ENCODE assay signal across 9 mouse cellular contexts in genomic region chr13:4281471-4282412, GRCm38 (mm10). TPM values are rescaled to one million over a fixed set of nuclear protein-coding genes. Genes with fewer than 3 reads are reported as not detected.
DNase-seq lines count a peak whose midpoint lies in the region; ATAC-seq and TF ChIP-seq lines count a peak whose summit lies in the region.
"Had no signal": no experiment of that assay in that cellular context is flagged by ENCODE, and none has a peak within 500 bp of the region (broad histone marks: within the 10 kb centered on the region; RNA-seq: fewer than 3 reads in every experiment).

No protein-coding gene starts in this region.

- no peaks in the 10 kb centered on the region for H3K27me3 ChIP-seq in midbrain, embryonic 14.5 days (ENCODE audit: control insufficient read depth, insufficient read depth, low read length)

- WGBS in midbrain, embryonic 14.5 days, result 43% methylated on average over 7 of the region's 7 CpGs

- no peaks in the 10 kb centered on the region for H3K4me1 ChIP-seq in cortical plate, adult 2 months (ENCODE audit: control insufficient read depth, insufficient read depth, low read length)
- no peaks in the 10 kb centered on the region for H3K4me1 ChIP-seq in midbrain, embryonic 14.5 days (ENCODE audit: control insufficient read depth, insufficient read depth, low read length)

- no peak for TF ChIP-seq POLR2A in cortical plate, adult 2 months (IDR thresholded peaks at IDR 0.05; ENCODE audit: extremely low read depth, insufficient read depth, low read length)

- H3K4me3 ChIP-seq in cortical plate, adult 2 months (ENCODE audit: insufficient read depth, low read length), result no peak overlapping the region
- no peak overlapping the region for H3K4me3 ChIP-seq in midbrain, embryonic 14.5 days (replicated peaks; ENCODE audit: low read depth, low read length)

- H3K9ac ChIP-seq in midbrain, embryonic 14.5 days (replicated peaks; ENCODE audit: low read length), result no peak overlapping the region

- no peaks in the 10 kb centered on the region for H3K9me3 ChIP-seq in midbrain, embryonic 14.5 days (ENCODE audit: control insufficient read depth, low read length)

- no peak overlapping the region for H3K4me2 ChIP-seq in midbrain, embryonic 14.5 days (ENCODE audit: low read length)

- TF ChIP-seq CTCF in cortical plate, adult 2 months (IDR thresholded peaks at IDR 0.05; ENCODE audit: extremely low read depth, insufficient read depth, low read length), result peak; percentile 41; the same call in 1 of the 2 replicates

- peak; percentile 43 for DNase-seq in adrenal gland, adult 2 months
- DNase-seq in adrenal gland, postnatal 25 days, result no peak
- peak; percentile 71 for DNase-seq in 3T3-L1 (ENCODE audit: low read depth, low spot score)
- peak; percentile 56 for DNase-seq in heart, postnatal 4 days
- peak; percentile 47 to 61 for DNase-seq in layer of hippocampus, postnatal 10 days (ENCODE audit: low spot score in 2 of 2)
- peak; percentile 80 for DNase-seq in midbrain, embryonic 14.5 days
- no peak for DNase-seq in gastrocnemius, postnatal 14 days

- ATAC-seq in midbrain, embryonic 14.5 days (ENCODE audit: low FRiP score, low TSS enrichment), result peak; percentile 62

- no peak overlapping the region for H3K27ac ChIP-seq in cortical plate, adult 2 months (ENCODE audit: insufficient read depth, low read length)
- no peak overlapping the region for H3K27ac ChIP-seq in midbrain, embryonic 14.5 days (replicated peaks; ENCODE audit: low read depth, low read length)

- intact Hi-C loops in gastrocnemius, postnatal 14 days (cut with DNase I; ENCODE audit: low total_unique reads), result loop anchor here (5.0 kb wide), 1 partner anchor 169 kb away; no protein-coding TSS in a partner anchor

- no peaks in the 10 kb centered on the region for H3K36me3 ChIP-seq in midbrain, embryonic 14.5 days (ENCODE audit: control insufficient read depth, insufficient read depth, low read length)

RNA-seq across cellular contexts. Expression of gene Akr1c12, which starts 2.5 kb away (rescaled TPM):
- under 1 TPM; 0.38 to 0.61 TPM for total RNA-seq in adrenal gland, adult 2 months (2021)
- not detected in 2 replicates for polyA plus RNA-seq in adrenal gland, adult 2 months (2012; rRNA removed)
- not detected in 2 replicates for total RNA-seq in adrenal gland, postnatal 25 days (2021)
- polyA plus RNA-seq in cortical plate, adult 2 months (2012; rRNA removed), result not detected in 2 replicates
- not detected for total RNA-seq in heart, postnatal 4 days (2021)
- not detected for total RNA-seq in layer of hippocampus, postnatal 10 days (2021)
- polyA plus RNA-seq in midbrain, embryonic 14.5 days (2014; fragmentation: Nextera tagmentation; extraction: Ambion mirVana), result not detected in 2 replicates
- total RNA-seq in gastrocnemius, postnatal 14 days (2021), result not detected

RNA-seq across cellular contexts. Expression of gene Akr1c19, which starts 53.2 kb away (rescaled TPM):
- total RNA-seq in adrenal gland, adult 2 months (2021), result under 1 TPM; 0.69 TPM
- polyA plus RNA-seq in adrenal gland, adult 2 months (2012; rRNA removed), result not detected in 2 replicates
- 0.70 and 1.00 TPM in 2 replicates for total RNA-seq in adrenal gland, postnatal 25 days (2021)
- not detected in 2 replicates for polyA plus RNA-seq in cortical plate, adult 2 months (2012; rRNA removed)
- total RNA-seq in heart, postnatal 4 days (2021), result 1 to 10 TPM; 1.2 to 1.5 TPM
- total RNA-seq in layer of hippocampus, postnatal 10 days (2021), result under 1 TPM; 0.37 to 0.80 TPM
- polyA plus RNA-seq in midbrain, embryonic 14.5 days (2014; fragmentation: Nextera tagmentation; extraction: Ambion mirVana), result 4.6 and 8.5 TPM in 2 replicates
- total RNA-seq in gastrocnemius, postnatal 14 days (2021), result under 1 TPM; 0.18 to 0.49 TPM
- polyA plus RNA-seq: C2C12 had no signal

Comparison
In these comparisons a context has a peak if more than half of its experiments do, and no peak if none do; other contexts are left out.
1. DNase-seq: peak in adrenal gland, adult 2 months (single experiment), 3T3-L1 (single experiment), heart, postnatal 4 days (single experiment), layer of hippocampus, postnatal 10 days (2 of 2) and midbrain, embryonic 14.5 days (single experiment); none in adrenal gland, postnatal 25 days (single experiment) and gastrocnemius, postnatal 14 days (single experiment).